Mouse (Mus musculus): ENCODE results near the gene Adgrg2. TPM values are rescaled to one million over a fixed set of nuclear protein-coding genes. Genes with fewer than 3 reads are reported as not detected.

Gene Adgrg2
- polyA plus RNA-seq, 3 experiments from 2014 or later = not detected

GRCm38 (mm10) chrX:160502048-160503041 lies 111.9 kb downstream of the Adgrg2 start, which contains the start of gene Phka2:
Gene Phka2, plus strand, starts transcription at chrX:160502166.
- peak; percentile 94 for ATAC-seq

DNA sequence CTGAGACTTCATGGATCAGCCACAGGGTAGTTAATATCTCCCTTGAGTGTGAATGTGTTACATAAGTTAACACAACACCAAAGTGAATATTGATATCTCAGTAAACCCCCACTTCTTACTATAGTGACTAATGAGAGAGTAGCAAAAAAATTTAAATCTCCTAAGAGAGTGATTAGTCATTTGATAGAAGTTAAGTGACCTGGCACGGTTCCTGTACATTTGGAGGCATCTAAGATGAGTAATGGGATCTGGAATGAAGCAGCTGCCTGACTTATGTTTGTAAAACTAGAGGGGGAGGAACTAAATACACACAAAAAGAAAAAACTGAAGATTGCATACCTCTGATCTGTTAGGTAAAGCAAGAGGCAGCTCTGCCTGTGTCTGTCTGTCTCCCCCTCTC lies 118.6 kb downstream of the Adgrg2 start:
- ATAC-seq = no peak

DNA sequence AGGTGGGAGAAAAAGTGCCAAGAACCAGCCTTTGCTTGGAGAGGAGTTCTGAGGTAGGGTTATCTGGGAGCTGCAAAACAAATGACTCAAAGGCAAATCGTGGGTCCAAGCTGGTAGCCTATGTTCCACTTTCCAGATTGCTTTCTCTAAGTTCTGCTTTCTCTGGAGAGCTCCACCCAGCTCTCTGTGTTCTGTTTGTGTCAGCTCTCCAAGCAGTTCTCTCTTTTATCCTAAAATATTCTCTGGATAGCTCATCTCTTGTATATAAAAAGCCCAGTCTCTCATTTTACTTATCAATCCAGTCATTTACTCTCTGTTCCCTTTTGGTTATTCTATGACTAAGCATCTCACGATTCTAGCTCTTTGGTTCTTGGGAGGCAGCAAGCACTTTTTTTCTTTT lies 119.7 kb downstream of the Adgrg2 start:
- no peak for ATAC-seq

DNA sequence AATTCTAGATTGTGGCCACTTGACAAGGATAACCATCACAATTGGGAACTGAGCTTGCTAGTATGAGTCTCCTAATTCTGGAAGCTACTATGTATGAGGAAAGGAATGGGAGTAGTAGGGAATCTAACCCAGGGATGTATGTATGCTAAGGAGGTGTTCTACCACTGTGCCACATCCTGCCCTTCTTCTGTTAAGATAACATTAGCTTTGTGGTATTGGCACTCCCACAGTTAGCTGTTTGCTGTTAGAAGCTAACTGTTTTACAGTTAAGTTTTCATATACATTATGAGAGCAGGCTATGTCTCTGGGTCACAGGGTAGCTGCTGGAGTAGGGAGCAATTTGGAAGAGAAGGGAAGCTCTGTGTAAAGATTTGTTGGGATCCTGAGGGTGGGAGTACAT lies 125.5 kb downstream of the Adgrg2 start:
- no peak for ATAC-seq

DNA sequence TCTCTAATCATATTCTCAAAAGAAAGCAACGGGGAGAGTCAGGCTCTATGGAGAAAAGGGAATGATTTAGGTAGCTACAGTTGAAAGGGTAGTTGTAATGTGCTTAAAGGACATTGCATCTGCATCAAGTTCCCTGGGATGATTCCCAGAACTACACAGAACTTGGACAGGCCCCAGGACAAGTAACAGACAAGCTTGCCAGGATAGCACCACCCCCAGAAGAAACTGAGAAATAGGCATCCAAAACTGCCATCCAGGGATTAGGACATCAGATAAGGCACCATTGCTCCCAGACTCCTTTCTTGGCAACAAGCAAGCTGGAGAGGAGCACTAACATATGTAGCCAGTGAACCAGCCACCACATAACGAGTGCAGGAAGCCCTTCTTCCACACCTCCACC lies 152.3 kb downstream of the Adgrg2 start:
- no peak for ATAC-seq

Other genes with a start within 250 kb of the Adgrg2 start
- 1 to 10 TPM; 6.2 to 7.5 (median 6.3) TPM for gene Phka2, start 111.5 kb downstream of the Adgrg2 start, polyA plus RNA-seq (2017; shearing (Covaris generic))

Data from inflammation-experienced regulatory T-cells, adult 6 months (primary cell).